Mouse (Mus musculus): ENCODE data around the gene Bcas2. TPM values are rescaled to one million over a fixed set of nuclear protein-coding genes. Genes with fewer than 3 reads are reported as not detected.

The Bcas2 gene
- total RNA-seq (2021) (10 to 100 TPM; 53.5 to 56.0 TPM), polyA plus RNA-seq (2012; rRNA removed) (13.6 and 16.8 TPM in 2 replicates)
- long read RNA-seq, transcript Bcas2-201 (7 exons, 1,467 nt) = major isoform, 68 of 73 reads
- long read RNA-seq, partial matches to known transcripts = 1 of 73 reads
- long read RNA-seq, other reads (novel, unspliced or antisense) = 1 of 73 reads

GRCm38 (mm10) chr3:103171505-103172267, at the start of gene Bcas2:
Gene Bcas2, plus strand, starts transcription at chr3:103171655.
- peak; percentile 98 for DNase-seq

GRCm38 (mm10) chr3:103123636-103124035, 47.8 kb upstream of the Bcas2 start:
- DNase-seq = no peak

GRCm38 (mm10) chr3:103126138-103126537, 45.3 kb upstream of the Bcas2 start:
- DNase-seq = no peak

- DNase-seq = no peak
Observed at GRCm38 (mm10) chr3:103127177-103127576, 44.3 kb upstream of the Bcas2 start.

- DNase-seq = no peak
Observed at GRCm38 (mm10) chr3:103127721-103128120, 43.7 kb upstream of the Bcas2 start.

- DNase-seq = no peak
Observed at GRCm38 (mm10) chr3:103128251-103128650, 43.2 kb upstream of the Bcas2 start.

- DNase-seq = no peak
Observed at GRCm38 (mm10) chr3:103129367-103130159, 41.9 kb upstream of the Bcas2 start.

- peak; percentile 48 for DNase-seq
Observed at GRCm38 (mm10) chr3:103130236-103130751, 41.2 kb upstream of the Bcas2 start.

- no peak for DNase-seq
Observed at GRCm38 (mm10) chr3:103133098-103133497, 38.4 kb upstream of the Bcas2 start.

GRCm38 (mm10) chr3:103136414-103137077, 34.9 kb upstream of the Bcas2 start:
- no peak for DNase-seq

GRCm38 (mm10) chr3:103139047-103139446, 32.4 kb upstream of the Bcas2 start:
- no peak for DNase-seq

- peak; percentile 24 for DNase-seq
Observed at GRCm38 (mm10) chr3:103140095-103140838, 31.2 kb upstream of the Bcas2 start.

GRCm38 (mm10) chr3:103141287-103141686, 30.2 kb upstream of the Bcas2 start:
- peak; percentile 66 for DNase-seq

- no peak for DNase-seq
Observed at GRCm38 (mm10) chr3:103142366-103142765, 29.1 kb upstream of the Bcas2 start.

GRCm38 (mm10) chr3:103145336-103145735, 26.1 kb upstream of the Bcas2 start:
- no peak for DNase-seq

- DNase-seq = no peak
Observed at GRCm38 (mm10) chr3:103145791-103146190, 25.7 kb upstream of the Bcas2 start.

- no peak for DNase-seq
Observed at GRCm38 (mm10) chr3:103146330-103147166, 24.9 kb upstream of the Bcas2 start.

GRCm38 (mm10) chr3:103147775-103148174, 23.7 kb upstream of the Bcas2 start:
- DNase-seq = no peak

- no peak for DNase-seq
Observed at GRCm38 (mm10) chr3:103148941-103149340, 22.5 kb upstream of the Bcas2 start.

- DNase-seq = no peak
Observed at GRCm38 (mm10) chr3:103153761-103154160, 17.7 kb upstream of the Bcas2 start.
